Mouse (Mus musculus) embryo, embryonic 9.5 days (tissue): ENCODE results near the gene Fhod1.

Experiments used
- DNase-seq: peaks from one replicate; pipeline ENCODE4 v3.0.0-alpha.2; 2017; ENCODE audit errors: extremely low spot score

Fhod1 gene

DNA sequence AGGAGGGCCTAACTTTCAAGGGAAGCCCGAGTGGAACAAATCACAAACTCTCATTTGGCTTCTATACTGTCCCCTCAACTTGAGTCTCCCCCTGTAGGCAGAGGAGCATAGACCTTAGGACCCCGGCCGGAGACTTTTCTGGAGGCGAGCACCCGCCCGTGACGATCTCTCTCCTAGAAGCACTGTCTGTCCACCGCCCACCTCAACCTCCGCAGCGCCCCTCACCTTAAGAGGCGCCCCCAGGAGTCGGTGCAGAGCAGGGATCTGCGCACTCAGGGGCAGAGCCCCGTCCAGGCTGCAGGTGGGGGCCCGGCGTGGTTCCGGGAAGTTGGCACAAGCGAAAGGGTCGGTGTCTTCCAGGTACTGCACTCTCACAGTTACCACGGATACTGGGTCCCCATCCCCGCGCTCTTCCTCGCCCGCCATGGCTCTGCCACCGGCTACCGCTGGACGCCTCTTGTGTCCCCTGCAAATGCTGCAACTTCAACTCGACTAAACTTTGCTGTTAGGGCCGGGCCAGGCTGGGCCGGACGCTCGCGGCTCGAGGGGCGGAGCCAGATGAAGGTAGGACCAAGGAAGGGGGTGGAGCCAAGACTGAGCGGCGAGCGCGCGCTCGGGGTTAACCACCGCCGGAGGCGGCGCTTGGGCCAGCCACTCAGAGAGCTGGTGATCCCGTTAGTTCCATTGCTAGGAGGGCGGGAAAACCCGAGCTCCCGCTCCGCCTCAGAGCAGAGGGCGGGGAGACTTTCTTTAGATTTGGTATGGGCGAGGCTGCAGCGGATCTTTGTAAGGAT, at the start of gene Fhod1:
Fhod1 (minus strand) TSS at position 526 of the 794 bp plus-strand sequence.
- DNase-seq: peak; percentile 94

DNA sequence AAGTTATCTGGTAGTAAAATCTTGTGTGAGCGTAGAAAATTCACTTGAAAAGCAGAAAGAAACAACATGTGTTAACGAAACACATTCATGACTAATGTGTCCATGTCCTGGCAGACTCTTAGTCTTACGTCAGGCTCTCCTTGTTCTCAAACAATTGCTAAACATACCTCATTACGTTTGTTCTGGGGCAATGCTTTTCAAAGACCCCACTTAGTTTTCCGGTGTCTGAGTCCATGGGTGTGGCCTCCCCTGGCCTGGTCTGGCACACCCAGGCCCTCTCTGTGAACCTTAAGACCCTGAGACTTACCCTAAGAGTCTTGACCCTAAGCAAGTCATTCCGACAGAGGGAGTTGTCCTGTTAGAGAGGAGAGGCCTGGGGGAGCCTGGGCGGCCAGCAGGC, 46.2 kb upstream of the Fhod1 start:
- DNase-seq: no peak

DNA sequence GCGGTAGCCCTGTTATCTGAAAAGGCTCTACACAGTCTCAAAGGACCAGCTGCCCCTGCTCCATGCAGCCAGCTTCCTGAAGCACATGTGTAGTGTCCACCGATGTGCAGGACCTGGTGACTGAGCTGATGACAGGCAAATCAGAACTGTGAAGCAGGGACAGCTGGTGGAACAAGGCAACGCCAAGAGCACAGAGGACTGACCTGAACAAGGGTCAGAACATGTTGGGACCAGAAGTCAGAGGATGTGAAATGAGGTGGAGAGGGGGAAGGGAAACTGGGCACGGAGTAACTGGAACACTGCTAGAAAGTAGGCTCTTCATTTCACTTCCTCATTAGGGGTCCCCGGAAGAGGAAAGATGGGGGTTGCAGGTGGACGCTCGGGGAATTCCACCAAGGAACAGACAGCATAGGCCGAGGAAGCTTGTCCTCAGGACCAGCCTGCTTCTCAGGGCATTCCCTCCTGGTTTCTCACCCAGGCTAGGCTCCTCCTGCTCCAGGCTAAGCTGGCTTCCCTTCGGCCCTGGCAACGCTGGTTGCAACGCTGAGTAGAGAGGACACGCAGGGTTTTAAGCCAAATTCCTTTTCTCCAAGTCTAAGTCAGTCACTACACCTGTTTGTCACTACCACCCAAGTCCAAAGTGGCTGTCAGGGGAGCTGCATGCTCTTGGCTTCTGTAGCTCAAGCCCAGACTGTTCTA, 45.5 kb upstream of the Fhod1 start:
- DNase-seq: no peak

DNA sequence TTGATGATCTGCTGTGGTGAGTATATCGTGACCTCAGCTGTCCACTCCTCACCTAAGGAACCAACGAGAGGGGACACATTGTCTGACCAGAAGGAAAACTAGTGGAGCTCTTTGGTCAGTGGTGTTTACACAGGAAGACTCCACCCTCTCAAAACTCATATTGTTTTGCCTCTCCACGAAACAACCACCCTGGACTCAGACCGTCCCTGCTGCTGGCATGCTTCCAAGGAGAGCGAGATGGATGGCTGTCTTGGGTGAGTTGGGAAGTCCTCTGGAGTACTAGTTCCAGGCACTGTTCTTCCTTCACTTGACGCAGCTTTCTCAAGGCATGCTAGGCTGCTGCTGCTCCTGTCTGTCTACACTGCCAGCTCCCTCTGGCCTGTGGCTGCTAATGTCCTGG, 41.3 kb upstream of the Fhod1 start:
- DNase-seq: no peak

DNA sequence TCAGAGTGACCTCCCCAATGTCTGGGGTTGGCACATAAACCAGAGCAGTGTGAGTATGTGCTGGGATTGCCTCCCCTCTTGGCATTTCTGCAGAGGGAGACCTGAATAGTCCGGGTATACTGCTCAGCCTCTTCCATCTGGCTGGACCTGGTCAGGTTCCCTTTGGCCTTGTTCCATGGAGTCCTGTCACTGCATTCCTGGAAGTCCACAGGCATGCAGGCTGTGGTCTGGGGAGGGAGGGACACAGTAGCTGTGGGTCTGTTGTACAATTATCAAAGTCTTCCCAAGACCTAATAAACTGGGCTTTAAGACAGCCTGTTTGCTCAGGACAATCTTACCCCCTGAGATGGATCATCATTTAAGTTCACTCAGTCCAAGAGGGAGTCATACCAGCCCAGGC, 39.4 kb upstream of the Fhod1 start:
- no peak for DNase-seq

DNA sequence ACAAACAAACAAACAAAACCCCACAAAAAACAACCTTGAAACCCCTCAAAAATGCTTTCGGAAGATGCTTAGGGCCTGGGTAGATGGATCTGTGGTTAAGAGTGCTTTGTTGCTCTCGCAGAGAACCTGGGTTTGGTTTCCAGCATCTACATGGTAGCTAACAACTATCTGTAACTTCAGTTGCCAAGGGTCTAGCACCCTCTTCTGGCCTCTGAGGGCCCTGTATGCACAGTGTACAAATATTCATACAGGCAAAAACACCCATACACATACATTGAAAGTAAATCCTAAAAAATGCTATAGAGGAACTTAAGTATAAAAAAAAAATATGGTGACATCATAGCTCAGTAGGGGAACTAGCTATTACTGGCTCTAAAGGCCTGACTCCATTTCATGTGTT, 36.3 kb upstream of the Fhod1 start:
- DNase-seq: no peak

DNA sequence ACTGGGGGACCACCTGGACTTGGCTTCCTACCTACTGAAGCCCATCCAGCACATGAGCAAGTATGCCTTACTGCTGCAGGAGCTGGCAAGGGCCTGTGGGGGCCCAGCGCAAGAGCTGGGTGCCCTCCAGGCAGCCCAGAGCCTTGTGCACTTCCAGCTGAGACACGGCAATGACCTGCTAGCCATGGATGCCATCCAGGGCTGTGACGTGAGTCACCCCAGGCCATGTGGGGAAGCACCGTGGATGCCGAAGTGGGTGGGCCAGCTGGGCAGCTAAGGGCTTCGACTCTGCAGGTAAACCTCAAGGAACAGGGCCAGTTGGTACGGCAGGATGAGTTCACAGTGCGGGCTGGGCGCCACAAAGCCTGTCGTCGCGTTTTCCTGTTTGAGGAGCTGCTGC, 32.6 kb upstream of the Fhod1 start:
- no peak for DNase-seq

DNA sequence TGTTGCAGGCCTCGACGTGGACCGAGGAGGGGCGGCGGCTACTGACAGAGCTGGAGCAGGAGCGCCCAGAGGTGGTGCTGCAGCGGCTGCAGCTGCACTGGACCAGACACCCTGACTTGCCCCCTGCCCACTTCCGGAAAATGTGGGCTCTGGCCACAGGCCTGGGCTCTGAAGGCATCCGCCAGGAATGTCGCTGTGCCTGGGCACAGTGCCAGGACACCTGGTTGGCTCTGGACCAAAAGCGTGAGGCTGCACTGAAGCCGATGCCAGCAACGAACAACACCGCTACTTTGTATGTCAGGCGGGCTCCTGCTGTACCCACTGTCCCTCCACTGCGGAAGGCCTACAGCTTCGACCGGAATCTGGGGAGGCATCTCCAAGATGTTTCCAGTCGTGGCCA, 30.9 kb upstream of the Fhod1 start:
- no peak for DNase-seq

DNA sequence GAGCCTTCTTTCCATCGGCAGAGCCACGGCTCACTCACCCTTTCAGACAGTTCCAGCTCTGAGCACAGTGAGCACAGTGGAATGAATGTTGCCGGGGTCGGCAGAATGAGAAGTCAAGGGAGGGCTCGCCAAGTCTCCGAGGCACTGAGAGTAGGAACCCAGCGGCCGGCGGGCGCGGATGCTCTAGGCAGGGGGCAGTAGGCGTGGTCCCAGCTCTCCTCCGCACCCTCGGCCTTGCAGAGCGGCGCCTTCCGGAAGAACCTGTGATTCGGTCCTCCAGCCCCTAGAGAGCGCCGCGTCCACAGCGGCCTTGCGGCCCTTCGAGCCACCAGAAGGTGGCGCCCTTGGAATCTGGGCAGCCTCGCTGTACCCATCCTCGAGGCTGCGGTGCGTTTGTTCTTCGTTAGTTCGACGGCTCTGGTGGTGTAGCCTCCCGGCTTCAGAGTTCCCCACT, 26.8 kb upstream of the Fhod1 start:
- DNase-seq: peak; percentile 61

DNA sequence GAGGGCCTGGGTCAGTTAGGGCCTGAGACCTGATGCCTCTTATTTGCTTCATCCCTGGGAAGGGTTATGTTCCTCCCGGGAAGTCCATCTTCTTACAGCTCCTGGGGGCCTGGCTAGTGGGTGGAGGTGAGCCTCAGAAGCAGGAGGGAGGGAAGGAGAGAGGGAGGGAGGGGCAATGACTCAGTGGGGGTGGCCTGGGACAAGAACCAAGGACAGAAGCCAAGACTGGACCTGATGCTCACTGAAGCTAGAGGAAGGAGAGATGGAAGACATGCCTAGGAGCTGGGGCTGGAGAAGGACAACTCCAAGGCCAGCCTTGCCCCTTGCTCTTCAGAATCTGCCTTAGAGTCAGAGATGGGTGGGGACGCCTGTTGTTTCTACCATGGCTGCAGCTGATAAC, 25.3 kb upstream of the Fhod1 start, which contains the start of gene Plekhg4:
Plekhg4 (plus strand) TSS at position 243 of the 400 bp plus-strand sequence.
- DNase-seq: no peak

DNA sequence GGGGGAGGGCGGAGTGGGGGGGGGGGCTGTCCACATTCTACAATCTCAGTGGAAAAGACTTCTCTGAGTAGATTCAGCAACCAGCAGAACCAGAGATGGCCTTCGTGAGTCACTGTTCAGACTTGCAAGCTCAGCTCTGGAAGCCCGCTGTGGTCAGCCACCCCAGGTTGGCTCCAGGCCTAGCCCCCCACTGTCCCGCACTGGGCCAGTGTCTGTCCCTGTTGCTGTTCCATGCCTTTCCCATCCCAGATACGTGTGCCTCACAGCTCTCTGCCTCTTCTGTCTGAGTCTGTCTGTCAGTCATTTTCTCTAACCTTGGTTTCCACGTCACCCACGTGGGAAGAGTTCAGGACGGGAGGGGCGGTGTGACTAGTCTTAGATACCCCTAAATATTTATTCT, 24.7 kb upstream of the Fhod1 start:
- DNase-seq: no peak

DNA sequence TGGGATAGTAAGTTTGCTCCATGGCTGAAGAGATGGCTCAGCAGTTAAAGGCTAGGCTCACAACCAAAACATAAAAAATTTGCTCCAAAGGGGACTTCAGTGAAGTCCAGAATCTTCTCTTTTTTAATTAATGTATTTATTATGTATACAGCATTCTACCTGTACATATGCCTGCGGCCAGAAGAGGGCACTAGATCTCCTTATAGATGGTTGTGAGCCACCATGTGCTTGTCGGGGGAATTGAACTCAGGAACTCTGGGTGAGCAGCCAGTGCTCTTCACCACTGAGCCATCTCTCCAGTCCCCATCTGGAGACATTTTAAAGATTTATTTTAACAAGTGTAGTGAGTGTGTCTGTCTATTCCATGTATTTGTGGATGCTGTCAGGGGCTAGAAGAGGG, 19.4 kb upstream of the Fhod1 start:
- DNase-seq: no peak

DNA sequence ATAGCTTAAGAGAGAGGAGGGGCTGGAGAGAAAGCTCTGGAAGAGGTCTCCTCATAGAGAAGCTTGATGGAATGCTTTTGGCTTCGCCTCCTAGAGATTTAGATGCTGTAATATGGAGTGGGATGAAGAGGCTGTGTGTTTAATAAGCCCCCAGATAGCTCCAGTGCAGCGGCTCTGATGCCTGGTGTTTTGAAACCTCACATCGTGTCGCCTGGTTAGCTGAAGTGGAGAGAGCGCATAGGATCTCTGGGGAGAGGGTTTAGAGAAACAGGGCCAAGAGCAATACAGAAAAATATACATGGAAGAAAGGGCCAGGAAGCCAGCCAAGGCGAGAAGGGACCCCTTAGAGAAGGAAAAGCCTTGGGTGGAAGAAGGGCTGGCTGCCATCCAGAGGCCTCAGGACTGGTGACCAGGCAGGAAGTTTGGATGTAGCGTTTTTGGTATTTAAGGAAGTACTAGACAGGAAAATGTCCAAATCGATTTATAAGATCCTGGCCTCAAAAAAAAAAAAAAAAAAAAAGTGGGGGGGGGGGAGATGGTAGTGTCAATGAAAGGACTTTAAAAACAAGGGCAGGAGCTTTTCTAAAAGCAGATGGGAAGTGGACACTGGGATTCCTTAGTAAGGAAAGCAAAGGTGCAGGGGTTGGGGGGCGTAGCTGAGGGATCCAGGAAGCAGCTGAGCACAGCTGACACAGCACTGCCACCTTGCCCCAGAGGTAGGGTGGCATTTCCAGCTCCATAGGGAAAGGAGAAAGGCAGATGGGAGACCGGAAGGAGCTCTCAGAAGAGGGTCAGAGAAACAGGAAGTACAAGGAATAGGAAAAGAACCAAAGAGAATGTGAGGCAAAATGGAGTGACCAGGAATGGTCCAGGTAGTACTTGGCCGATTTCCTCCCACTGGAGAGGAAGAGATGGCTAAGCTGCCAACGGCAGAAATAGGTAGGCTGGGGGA, 14.3 kb upstream of the Fhod1 start:
- DNase-seq: no peak

DNA sequence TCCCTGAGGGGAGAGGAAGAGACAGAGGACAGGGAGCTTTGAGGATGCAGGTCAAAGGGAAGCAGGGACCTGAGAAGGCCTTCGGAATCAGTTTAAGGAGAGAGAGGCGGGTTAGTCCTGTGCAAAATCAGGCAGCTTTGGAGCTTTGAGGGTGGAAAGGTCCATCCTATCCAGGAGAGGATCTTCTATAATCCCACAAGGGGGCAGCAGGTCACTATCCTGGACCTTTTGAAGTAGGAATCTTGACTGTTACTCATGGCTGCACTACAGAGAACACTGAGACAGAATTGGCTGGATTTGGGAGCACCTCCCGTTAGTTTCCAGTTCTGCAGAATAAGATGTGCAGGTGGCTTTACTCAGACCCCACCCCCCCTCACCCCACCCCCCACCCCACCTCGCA, 11.9 kb upstream of the Fhod1 start:
- DNase-seq: peak; percentile 50

DNA sequence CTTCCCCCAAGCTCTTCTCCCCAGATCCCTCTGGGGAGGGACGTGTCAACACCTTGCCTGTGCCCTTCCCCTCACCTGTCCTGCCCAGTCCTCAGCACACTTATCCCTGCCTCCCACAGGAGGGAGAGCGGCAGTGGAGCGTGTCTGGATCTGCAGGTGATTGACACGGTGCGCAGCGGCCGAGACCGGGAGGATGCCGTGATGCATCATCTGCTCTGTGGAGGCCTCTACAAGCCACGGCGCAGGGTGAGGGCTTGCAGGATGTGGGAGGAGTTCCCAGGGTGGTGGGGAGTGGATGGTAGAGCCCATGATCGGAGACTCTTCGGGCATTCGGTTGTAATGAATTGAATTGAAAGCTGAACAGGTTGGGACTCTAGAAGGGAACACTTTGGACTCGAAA, 11.5 kb upstream of the Fhod1 start:
- DNase-seq: no peak

DNA sequence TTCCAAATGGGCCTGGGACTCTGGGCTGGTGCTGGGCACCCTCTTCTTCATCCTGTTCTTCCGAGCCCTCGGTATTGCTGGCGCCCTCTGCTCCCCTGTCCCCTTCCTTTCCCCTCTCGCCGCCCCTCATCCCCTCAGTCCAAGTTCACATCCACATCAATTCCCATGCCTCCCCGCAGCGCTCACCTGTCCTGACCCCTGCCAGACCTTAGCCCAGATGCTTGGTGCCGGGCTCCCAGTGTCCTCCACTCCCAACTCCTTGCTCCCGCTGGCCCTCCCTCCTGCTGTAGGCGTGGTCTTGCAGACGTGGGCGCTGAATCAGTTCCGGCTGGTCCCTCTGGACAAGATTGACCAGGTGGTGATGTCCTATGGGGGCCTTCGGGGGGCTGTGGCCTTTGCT, 8.9 kb upstream of the Fhod1 start:
- DNase-seq: no peak

DNA sequence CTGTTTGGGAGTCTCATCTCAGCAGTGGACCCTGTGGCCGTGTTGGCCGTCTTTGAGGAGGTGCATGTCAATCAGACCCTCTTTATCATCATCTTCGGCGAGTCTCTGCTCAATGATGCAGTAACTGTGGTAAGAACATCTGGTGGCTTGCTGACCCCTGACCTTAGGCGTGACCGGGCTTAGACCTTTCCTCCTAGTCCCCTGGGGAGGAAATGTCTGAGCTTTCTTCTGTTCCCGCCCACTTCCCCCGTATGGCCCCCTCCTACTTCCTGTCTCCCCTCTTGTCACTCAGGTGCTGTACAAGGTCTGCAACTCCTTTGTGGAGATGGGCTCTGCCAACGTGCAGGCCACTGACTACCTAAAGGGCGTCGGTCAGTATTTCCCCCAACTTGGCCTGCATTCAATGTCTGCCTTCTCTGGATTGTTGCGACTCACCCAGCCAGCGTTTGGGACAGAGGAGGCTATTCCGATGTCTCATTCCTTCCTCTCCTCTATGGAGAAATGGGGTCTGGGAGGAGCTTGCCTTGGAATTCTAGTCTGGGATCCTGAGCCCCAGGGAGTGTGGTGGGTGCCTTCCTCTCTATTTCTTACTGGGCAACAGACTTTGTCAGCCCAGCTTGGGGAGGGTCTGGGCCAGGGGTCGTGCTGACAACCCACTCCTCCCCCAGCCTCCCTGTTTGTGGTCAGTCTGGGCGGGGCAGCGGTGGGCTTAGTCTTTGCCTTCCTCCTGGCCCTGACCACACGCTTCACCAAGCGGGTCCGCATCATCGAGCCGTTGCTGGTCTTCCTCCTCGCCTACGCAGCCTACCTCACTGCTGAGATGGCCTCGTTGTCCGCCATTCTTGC, 7.6 kb upstream of the Fhod1 start:
- peak; percentile 71 for DNase-seq

DNA sequence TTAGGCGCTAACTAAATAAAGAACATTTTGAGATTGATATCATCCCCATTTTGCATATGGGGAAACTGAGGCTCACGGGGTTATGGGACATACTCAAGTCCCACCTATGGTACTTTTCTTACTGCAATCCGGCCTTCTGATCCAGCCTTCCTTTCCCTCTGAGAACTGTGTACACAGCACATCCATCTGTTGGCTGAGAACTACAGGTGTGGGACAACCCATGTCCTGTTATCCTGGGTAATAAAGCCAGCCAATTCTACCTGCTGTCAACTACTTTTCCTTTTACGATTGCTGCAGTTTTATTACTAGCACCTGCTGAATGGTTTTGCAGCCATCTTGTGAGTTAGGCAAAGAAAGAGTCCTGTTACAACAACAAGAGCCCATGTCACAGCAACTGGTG, 6.8 kb upstream of the Fhod1 start:
- no peak for DNase-seq

DNA sequence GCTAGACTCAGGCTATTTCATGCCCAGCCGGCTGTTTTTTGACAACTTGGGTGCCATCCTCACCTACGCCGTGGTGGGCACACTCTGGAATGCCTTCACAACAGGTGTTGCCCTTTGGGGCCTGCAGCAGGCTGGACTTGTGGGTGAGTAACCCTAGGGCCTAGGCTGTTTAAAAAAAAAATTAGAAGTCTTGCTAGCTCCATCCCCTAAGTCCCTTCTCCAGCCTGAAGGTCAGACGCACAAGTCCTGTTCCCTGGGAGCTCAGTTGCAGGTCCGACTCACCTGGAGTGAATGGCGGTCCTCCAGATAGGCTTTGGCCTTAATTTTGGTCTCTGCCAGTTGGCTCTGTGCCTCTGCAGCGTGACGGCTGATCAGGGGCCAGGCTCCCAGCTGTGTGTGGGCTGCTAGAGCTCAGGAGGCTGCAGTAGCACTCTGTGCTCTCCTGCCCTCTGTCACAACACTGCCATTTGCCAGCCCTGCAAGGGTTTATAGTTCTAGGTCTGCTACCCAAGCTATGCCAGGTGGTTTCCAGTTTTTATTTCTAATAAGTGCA, 5.9 kb upstream of the Fhod1 start:
- no peak for DNase-seq

DNA sequence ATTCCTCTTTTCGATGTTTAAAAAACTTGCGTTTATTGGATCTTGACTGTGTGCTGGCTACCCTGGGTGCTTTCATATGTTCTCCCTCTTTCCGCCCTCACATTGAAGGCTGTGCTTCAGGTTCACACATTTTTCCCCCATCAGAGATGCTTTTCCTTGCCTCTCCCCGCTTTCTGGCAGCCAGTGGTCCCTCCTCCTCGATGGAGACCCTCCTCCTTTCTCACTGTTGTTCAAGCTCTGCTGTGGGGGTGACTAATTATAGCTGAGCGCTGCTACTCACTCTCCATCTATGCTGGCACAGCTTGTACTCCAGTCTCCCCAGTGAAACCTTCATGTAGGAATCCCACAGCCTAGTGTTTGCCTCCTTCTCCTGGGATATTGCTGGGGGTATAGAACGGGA, 2.4 kb upstream of the Fhod1 start:
- no peak for DNase-seq
